13 mouse cellular contexts compared by ENCODE assay signal in the genomic region with DNA sequence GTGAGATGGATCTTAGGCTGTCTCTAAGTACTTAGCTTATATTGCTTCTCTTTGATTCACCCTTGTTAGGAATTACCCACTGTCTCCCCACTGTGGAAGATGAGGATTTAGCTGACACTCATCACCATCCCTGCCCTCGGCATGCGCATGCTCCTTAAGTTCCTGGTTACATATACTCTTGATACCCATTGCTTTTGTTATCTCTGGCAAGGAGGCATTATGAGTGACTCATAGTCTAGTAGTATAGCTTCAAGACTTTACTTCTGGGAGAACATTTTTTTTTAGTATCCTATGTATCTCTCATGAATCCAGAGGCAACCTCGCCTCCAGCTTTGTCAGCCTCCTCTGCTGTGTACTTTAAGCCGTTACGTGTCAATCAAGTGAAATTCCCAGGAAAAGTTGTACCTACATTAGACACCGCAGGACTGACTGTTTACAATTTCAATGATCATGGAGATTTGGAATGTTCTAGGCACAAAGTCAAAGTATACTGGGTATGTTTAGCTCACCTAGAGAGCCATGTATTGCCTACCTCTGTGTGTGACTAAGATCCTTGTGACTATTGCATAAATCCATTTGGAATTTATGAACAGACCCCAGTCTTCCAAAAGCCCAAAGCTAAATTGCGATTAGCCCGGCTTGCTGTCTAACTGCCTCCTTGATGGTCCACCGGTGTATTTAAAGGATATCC.
A peak's percentile ranks its signal among the peaks of the same experiment; 100 is the strongest.
DNase-seq lines count a peak whose midpoint lies in the region; ATAC-seq lines count a peak whose summit lies in the region.
"Had no signal": no experiment of that assay in that cellular context is flagged by ENCODE, and none has a peak within 500 bp of the region (broad histone marks: within the 10 kb centered on the region; RNA-seq: fewer than 3 reads in every experiment).

No protein-coding gene starts in this region.

- no peaks in the 10 kb centered on the region; the same call in 1 of the 2 replicates for H3K4me1 ChIP-seq in liver, embryonic 16.5 days (ENCODE audit: control insufficient read depth, low read depth, low read length)
- H3K4me1 ChIP-seq in liver, embryonic 11.5 days (replicated peaks; ENCODE audit: control insufficient read depth, insufficient read depth, low read length): no peaks in the 10 kb centered on the region; the same call in 1 of the 2 replicates
- H3K4me1 ChIP-seq in embryonic facial prominence, embryonic 13.5 days: peaks cover 56% of the 10 kb centered on the region

- H3K9ac ChIP-seq in liver, embryonic 16.5 days (ENCODE audit: low read depth, low read length): no peak overlapping the region
- H3K9ac ChIP-seq in liver, embryonic 11.5 days (ENCODE audit: low read depth, low read length): no peak overlapping the region
- no peak overlapping the region for H3K9ac ChIP-seq in embryonic facial prominence, embryonic 13.5 days
- H3K9ac ChIP-seq: neural tube, embryonic 15.5 days had no signal

- no peaks in the 10 kb centered on the region for H3K9me3 ChIP-seq in liver, embryonic 16.5 days (replicated peaks; ENCODE audit: control insufficient read depth, low read length)
- no peaks in the 10 kb centered on the region for H3K9me3 ChIP-seq in liver, embryonic 11.5 days (ENCODE audit: control insufficient read depth, low read length)
- no peaks in the 10 kb centered on the region for H3K9me3 ChIP-seq in embryonic facial prominence, embryonic 13.5 days
- H3K9me3 ChIP-seq: neural tube, embryonic 15.5 days had no signal

- H3K36me3 ChIP-seq in liver, embryonic 16.5 days (ENCODE audit: control insufficient read depth, insufficient read depth): no peaks in the 10 kb centered on the region
- no peaks in the 10 kb centered on the region for H3K36me3 ChIP-seq in liver, embryonic 11.5 days (ENCODE audit: control insufficient read depth, insufficient read depth, low read length)
- H3K36me3 ChIP-seq in embryonic facial prominence, embryonic 13.5 days: no peaks in the 10 kb centered on the region
- H3K36me3 ChIP-seq: neural tube, embryonic 15.5 days had no signal

- no peaks in the 10 kb centered on the region for H3K27me3 ChIP-seq in liver, embryonic 16.5 days (ENCODE audit: control insufficient read depth, insufficient read depth, low read depth, low read length)
- H3K27me3 ChIP-seq in liver, embryonic 11.5 days (replicated peaks; ENCODE audit: control insufficient read depth, insufficient read depth, low read length): no peaks in the 10 kb centered on the region
- H3K27me3 ChIP-seq in embryonic facial prominence, embryonic 13.5 days: peaks cover 6% of the 10 kb centered on the region; the same call in 1 of the 2 replicates
- H3K27me3 ChIP-seq: neural tube, embryonic 15.5 days had no signal

- 68% methylated on average over 9 of the region's 9 CpGs for WGBS in liver, embryonic 16.5 days (ENCODE audit: insufficient replicate concordance)
- 87% methylated on average over 9 of the region's 9 CpGs for WGBS in liver, embryonic 11.5 days
- 76% methylated on average over 9 of the region's 9 CpGs for WGBS in embryonic facial prominence, embryonic 13.5 days

- no peak overlapping the region for H3K4me2 ChIP-seq in liver, embryonic 16.5 days (ENCODE audit: low read depth, low read length)
- H3K4me2 ChIP-seq in liver, embryonic 11.5 days: no peak overlapping the region
- no peak overlapping the region for H3K4me2 ChIP-seq in embryonic facial prominence, embryonic 13.5 days
- H3K4me2 ChIP-seq: heart, embryonic 11.5 days; neural tube, embryonic 15.5 days had no signal

- DNase-seq in frontal cortex, postnatal 14 days (ENCODE audit: low spot score in 2 of 2): no peak
- no peak for DNase-seq in liver, embryonic 11.5 days (ENCODE audit: low spot score)
- DNase-seq in 3T3-L1 (ENCODE audit: low read depth, low spot score): peak; percentile 93
- DNase-seq in cerebellum, adult 11 months: no peak
- DNase-seq: cerebellum, adult 11-12 months; gastrocnemius, postnatal 25 days; retina, postnatal 1 day had no signal

- ATAC-seq in frontal cortex, adult (ENCODE audit: low TSS enrichment): peak; percentile 68
- ATAC-seq in liver, embryonic 16.5 days (ENCODE audit: low read depth): peak; percentile 74
- no peak for ATAC-seq in liver, embryonic 11.5 days (replicated peaks; ENCODE audit: low FRiP score)
- ATAC-seq in embryonic facial prominence, embryonic 13.5 days (ENCODE audit: insufficient number of reproducible peaks, insufficient read depth, low FRiP score, low TSS enrichment, low read depth): no peak
- ATAC-seq: activated CD4-positive, CD25-positive, alpha-beta regulatory T cell, adult 4 months had no signal

- no peak overlapping the region for H3K4me3 ChIP-seq in liver, embryonic 16.5 days (ENCODE audit: low read depth, low read length)
- H3K4me3 ChIP-seq in liver, embryonic 11.5 days (ENCODE audit: low read depth, low read length): no peak overlapping the region
- no peak overlapping the region for H3K4me3 ChIP-seq in embryonic facial prominence, embryonic 13.5 days
- H3K4me3 ChIP-seq: neural tube, embryonic 15.5 days had no signal

- H3K27ac ChIP-seq in liver, embryonic 16.5 days (ENCODE audit: low read length): peak overlapping the region; percentile 41; the same call in 1 of the 2 replicates
- H3K27ac ChIP-seq in liver, embryonic 11.5 days (ENCODE audit: low read depth, low read length): no peak overlapping the region
- H3K27ac ChIP-seq in embryonic facial prominence, embryonic 13.5 days: peak overlapping the region; percentile 80; the same call in 1 of the 2 replicates

Comparison
In these comparisons a context has a peak if more than half of its experiments do, and no peak if none do; other contexts are left out.
1. ATAC-seq: peak in frontal cortex, adult (single experiment) and liver, embryonic 16.5 days (single experiment); none in liver, embryonic 11.5 days (single experiment) and embryonic facial prominence, embryonic 13.5 days (single experiment).